Mouse (Mus musculus) heart, postnatal 0 days (tissue): ENCODE measurements around the gene Fyttd1. TPM values are rescaled to one million over a fixed set of nuclear protein-coding genes. Genes with fewer than 3 reads are reported as not detected.

ENCODE experiments used
- ATAC-seq: fragments of 200-750 bp; cut with Nextera tagmentation; 2 replicates; pipeline ENCODE4 v1.8.0; 2017; ENCODE audit warnings: low read depth, moderate number of reproducible peaks, moderate library complexity; ENCODE audit not compliant: insufficient read depth
- DNase-seq: peaks from one replicate; pipeline ENCODE4 v3.0.0-alpha.2; 2016; ENCODE audit warnings: low spot score
- H3K27ac ChIP-seq: fragments of 300-500 bp; sonication (generic); 2 replicates; pipeline ENCODE4 v1.5.1; 2014; ENCODE audit warnings: low read depth, mild to moderate bottlenecking
- H3K27me3 ChIP-seq: fragments of 300-500 bp; sonication (generic); 2 replicates; pipeline ENCODE4 v1.6.1; 2014; ENCODE audit warnings: low read length, mixed read lengths; ENCODE audit not compliant: control insufficient read depth, insufficient read depth
- H3K36me3 ChIP-seq: fragments of 300-500 bp; sonication (generic); replicated peaks from 2 replicates; pipeline ENCODE4 v1.6.1; 2014; ENCODE audit warnings: low read length, mixed read lengths; ENCODE audit not compliant: control insufficient read depth, insufficient read depth
- H3K4me1 ChIP-seq: fragments of 300-500 bp; sonication (generic); 2 replicates; pipeline ENCODE4 v1.6.1; 2014; ENCODE audit warnings: antibody characterized with exemption; ENCODE audit not compliant: control insufficient read depth, insufficient read depth
- H3K4me2 ChIP-seq: fragments of 300-500 bp; sonication (generic); 2 replicates; pipeline ENCODE4 v1.6.1; 2014; ENCODE audit warnings: low read depth, mild to moderate bottlenecking, low read length, moderate library complexity
- H3K4me3 ChIP-seq: fragments of 300-500 bp; sonication (generic); 2 replicates; pipeline ENCODE4 v1.5.1; 2014; ENCODE audit warnings: low read depth, low read length
- H3K9ac ChIP-seq: fragments of 300-500 bp; sonication (generic); replicated peaks from 2 replicates; pipeline ENCODE4 v1.6.1; 2014; ENCODE audit warnings: low read depth, low read length, mixed read lengths
- H3K9me3 ChIP-seq: fragments of 300-500 bp; sonication (generic); replicated peaks from 2 replicates; pipeline ENCODE4 v1.6.1; 2016; ENCODE audit warnings: low read length; ENCODE audit not compliant: control insufficient read depth
- CTCF ChIP-seq: IDR thresholded peaks from 2 replicates; pipeline ENCODE4 v1.5.1; 2016; ENCODE audit warnings: antibody characterized with exemption, control low read depth, low read depth
- EP300 ChIP-seq: IDR thresholded peaks from 2 replicates; pipeline ENCODE4 v1.6.1; 2016; ENCODE audit warnings: antibody characterized with exemption, low read depth
- WGBS: fragments of 180-500 bp; shearing (Covaris S2); extraction: QIAGEN DNeasy Blood & Tissue Kit; methylation state at CpG from one replicate; pipeline ENCODE4 v1.1.7; 2014; 5-methylcytosine and 5-hydroxymethylcytosine counted together
- polyA plus RNA-seq: library from polyadenylated mRNA; unstranded; fragments of >200 nt; fragmentation: Nextera tagmentation; extraction: Ambion mirVana; gene quantifications from 2 replicates; pipeline ENCODE4 v1.2.1, GENCODE M21; 2015
- total RNA-seq: library from RNA; depleted of rRNA; stranded (reverse); fragments of >200 nt; gene quantifications from 2 replicates; pipeline ENCODE4 v1.2.3, GENCODE M21; 2014; ENCODE audit warnings: low replicate concordance

The Fyttd1 gene
- total and polyA plus RNA-seq, 2 experiments from 2014 or later, result 60.7 to 120 TPM

DNA sequence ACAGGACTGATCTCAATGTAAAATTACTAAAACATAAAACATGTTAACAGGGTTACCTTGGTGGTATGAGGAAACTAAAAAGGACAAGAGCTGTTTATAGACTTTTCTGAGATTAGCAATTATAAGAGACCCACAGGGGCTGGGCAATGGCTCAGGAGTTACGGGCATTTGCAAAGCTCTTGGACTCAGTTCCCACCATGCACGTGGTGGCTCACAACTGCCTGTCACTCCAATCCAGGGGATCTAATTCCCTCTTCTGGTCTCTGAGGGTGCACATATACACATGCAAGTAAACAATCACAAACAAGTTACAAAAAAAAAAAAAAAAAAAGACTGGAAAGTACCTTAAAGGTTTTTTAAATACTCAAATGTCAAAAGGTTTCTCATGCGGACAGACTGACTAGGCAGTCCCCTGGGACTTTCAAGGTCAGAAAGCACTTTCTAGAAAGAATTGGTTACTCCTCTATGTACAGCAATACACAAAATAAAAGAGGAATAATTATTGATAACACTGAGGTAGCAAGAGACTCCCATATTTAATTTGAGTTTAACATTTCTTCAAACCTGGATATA is 15.4 kb upstream of the Fyttd1 start:
- TF ChIP-seq EP300 (no peak), CTCF (no peak)
- no peak for ATAC-seq
- no peaks in the 10 kb centered on the region for H3K9me3 ChIP-seq
- H3K4me3 ChIP-seq, result no peak overlapping the region
- 74% methylated on average over 3 of the region's 3 CpGs for WGBS
- H3K9ac ChIP-seq, result no peak overlapping the region
- H3K27ac ChIP-seq, result no peak overlapping the region
- DNase-seq, result no peak
- H3K36me3 ChIP-seq, result peaks cover 14% of the 10 kb centered on the region; the same call in 1 of the 2 replicates
- no peak overlapping the region for H3K4me2 ChIP-seq
- peaks cover 33% of the 10 kb centered on the region for H3K4me1 ChIP-seq
- no peaks in the 10 kb centered on the region for H3K27me3 ChIP-seq

DNA sequence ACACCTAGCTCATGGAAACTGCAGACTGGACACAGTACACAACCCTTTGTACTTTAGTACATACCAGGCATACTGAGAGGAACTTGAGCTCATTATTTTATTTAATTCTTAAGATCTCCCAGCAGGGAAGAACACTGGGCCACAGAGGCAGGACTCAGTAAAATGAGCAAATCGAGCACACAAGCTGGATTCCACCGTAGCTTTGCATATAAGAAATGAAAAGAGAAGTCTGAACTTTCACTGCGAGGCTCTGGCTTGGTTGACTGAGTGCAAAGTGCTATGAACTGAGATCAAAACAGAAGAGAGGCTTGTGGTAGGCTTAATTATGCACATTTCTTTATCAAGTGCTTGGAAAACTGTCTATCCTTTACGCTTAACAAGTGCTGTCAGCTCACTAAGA is 11.9 kb upstream of the Fyttd1 start:
- WGBS, result 67% methylated on average over 4 of the region's 4 CpGs
- Histone ChIP-seq H3K9me3 (no peaks in the 10 kb centered on the region), H3K4me3 (no peak overlapping the region), H3K27me3 (no peaks in the 10 kb centered on the region), H3K9ac (no peak overlapping the region), H3K27ac (no peak overlapping the region), H3K4me2 (no peak overlapping the region), H3K36me3 (peaks cover 14% of the 10 kb centered on the region; the same call in 1 of the 2 replicates), H3K4me1 (peaks cover 13% of the 10 kb centered on the region)
- ATAC-seq (no peak), DNase-seq (no peak)
- TF ChIP-seq EP300 (no peak), CTCF (no peak)

DNA sequence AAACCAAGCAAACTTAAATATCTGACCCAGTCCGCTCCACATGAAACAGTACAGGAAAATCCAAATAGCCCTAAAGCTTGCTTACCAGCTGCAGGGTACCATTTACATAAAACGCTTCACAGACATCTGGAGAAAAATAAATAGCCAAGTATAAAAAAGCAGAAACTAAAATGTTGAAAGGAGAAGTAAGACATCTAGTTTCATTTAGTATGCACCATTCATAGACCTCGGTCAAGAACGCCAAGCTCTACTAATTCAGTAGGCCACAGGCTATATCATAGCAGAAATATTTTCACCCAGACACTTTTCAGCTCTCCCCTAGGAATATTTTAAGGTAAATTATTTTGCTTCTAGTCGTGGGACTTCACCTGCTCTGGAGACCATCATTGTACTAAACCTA is 10.6 kb upstream of the Fyttd1 start:
- Histone ChIP-seq H3K36me3 (0 out of 2 replicates have a peak, but pooled peaks cover 6% of the 10 kb centered on the region), H3K9ac (0 out of 2 replicates have a peak overlapping the region, but pooled peaks have one; percentile 78)

GRCm38 (mm10) chr16:32867919-32868552 is 9.3 kb upstream of the Fyttd1 start:
- under 1% methylated on average over 35 of the region's 35 CpGs for whole genome bisulfite sequencing
- Histone ChIP-seq H3K36me3 (0 out of 2 replicates have a peak, but pooled peaks cover 6% of the 10 kb centered on the region), H3K4me1 (peaks cover 9% of the 10 kb centered on the region), H3K9ac (peak overlapping the region; percentile 78), H3K4me3 (peak overlapping the region; percentile 88), H3K9me3 (no peaks in the 10 kb centered on the region), H3K4me2 (peak overlapping the region; percentile 83), H3K27ac (peak overlapping the region; percentile 88), H3K27me3 (no peaks in the 10 kb centered on the region)
- peak; percentile 98 for ATAC-seq
- no peak; the same call in 1 of the 2 replicates for TF ChIP-seq EP300
- no peak for TF ChIP-seq CTCF
- DNase-seq, result peak; percentile 98

More for the DNA sequence above, 10.6 kb upstream of the Fyttd1 start:
- ATAC-seq, result no peak
- Histone ChIP-seq H3K27ac (no peak overlapping the region), H3K4me3 (peak overlapping the region; percentile 88), H3K4me1 (peaks cover 13% of the 10 kb centered on the region), H3K9me3 (no peaks in the 10 kb centered on the region), H3K27me3 (no peaks in the 10 kb centered on the region), H3K4me2 (peak overlapping the region; percentile 83)
- 74% methylated on average over 5 of the region's 5 CpGs for WGBS
- no peak for TF ChIP-seq CTCF
- no peak for TF ChIP-seq EP300
- no peak for DNase-seq

DNA sequence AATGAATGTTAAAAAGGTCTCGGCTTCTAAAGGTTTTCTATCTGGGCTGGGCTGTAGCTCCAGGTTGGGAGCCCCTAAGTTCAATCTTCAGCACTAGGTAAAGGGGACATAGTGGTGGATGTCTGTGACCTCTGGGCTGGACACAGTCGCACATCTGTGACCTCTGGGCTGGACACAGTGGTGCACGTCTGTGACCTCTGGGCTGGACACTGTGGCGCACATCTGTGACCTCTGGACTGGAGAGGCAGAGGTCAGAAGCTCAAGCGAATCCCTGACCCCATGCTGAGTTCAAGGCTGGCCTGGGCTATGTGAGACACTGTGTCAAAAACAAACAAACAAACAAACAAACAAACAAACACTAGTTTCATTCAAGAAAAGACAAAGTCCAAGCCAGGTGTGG is 7.1 kb upstream of the Fyttd1 start:
- Histone ChIP-seq H3K27me3 (no peaks in the 10 kb centered on the region), H3K4me1 (peaks cover 9% of the 10 kb centered on the region), H3K9me3 (no peaks in the 10 kb centered on the region), H3K27ac (no peak overlapping the region), H3K36me3 (0 out of 2 replicates have a peak, but pooled peaks cover 5% of the 10 kb centered on the region), H3K9ac (no peak overlapping the region), H3K4me2 (no peak overlapping the region), H3K4me3 (no peak overlapping the region)
- ATAC-seq (no peak), DNase-seq (no peak)
- 64% methylated on average over 5 of the region's 5 CpGs for WGBS
- no peak for TF ChIP-seq EP300
- TF ChIP-seq CTCF, result no peak
